Mouse (Mus musculus): ENCODE data around the gene Adam4.

DNA sequence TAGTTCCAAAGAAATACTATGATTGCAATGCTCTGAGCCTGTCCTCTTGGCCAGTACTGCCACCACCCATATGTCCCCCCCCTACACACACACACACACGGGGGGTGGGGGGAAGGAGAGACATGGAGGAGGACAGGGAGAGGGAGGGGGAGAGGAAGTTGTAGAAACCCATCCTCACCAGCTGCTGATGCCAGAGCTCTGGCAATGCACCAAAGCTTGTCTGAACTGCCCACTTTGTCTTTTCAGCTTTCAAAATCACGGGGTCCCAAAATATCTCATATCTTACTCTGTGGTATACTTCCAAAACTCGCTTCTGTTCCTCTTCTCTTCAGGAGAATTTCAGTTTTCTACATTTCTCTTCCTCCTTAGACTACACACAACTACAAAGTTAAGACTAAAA is 8.5 kb downstream of the Adam4 start:
- TF ChIP-seq GATA1 (IDR thresholded peaks at IDR 0.05; ENCODE audit: borderline replicate concordance, low read length) (no peak), FLI1 (IDR thresholded peaks at IDR 0.05; ENCODE audit: low read length) (no peak)
